Mouse (Mus musculus) ES-E14 (cell line): ENCODE data around the gene Fer. TPM values are rescaled to one million over a fixed set of nuclear protein-coding genes. Genes with fewer than 3 reads are reported as not detected.

Experiments
- DNase-seq: peaks from one replicate; pipeline ENCODE4 v3.0.0-alpha.2; 2013; ENCODE audit warnings: low read depth, low spot score
- H3K27ac ChIP-seq: 2 replicates; pipeline ENCODE4 v1.5.1; 2012; ENCODE audit warnings: low read depth, mild to moderate bottlenecking, low read length, moderate library complexity, mixed read lengths; ENCODE audit not compliant: poor library complexity, insufficient read depth, severe bottlenecking
- H3K36me3 ChIP-seq: 2 replicates; pipeline ENCODE4 v1.6.1; 2012; ENCODE audit warnings: mild to moderate bottlenecking, low read length, moderate library complexity, mixed read lengths; ENCODE audit not compliant: control insufficient read depth, poor library complexity, insufficient read depth, severe bottlenecking
- H3K4me1 ChIP-seq, 2 experiments: fragments of 150-350 bp in 1 of 2; sonication (generic) in 1 of 2; 2 replicates each; pipeline ENCODE4 v1.6.1; 2012; ENCODE audit warnings: low read length in 2 of 2, mild to moderate bottlenecking in 1 of 2, mixed read lengths in 1 of 2; ENCODE audit not compliant: control insufficient read depth in 2 of 2, insufficient read depth in 2 of 2, poor library complexity in 1 of 2
- H3K4me3 ChIP-seq, 2 experiments: fragments of 150-350 bp in 1 of 2; sonication (generic) in 1 of 2; 2 replicates each; pipeline ENCODE4 v1.5.1; 2012; ENCODE audit warnings: low read length in 2 of 2, low read depth in 1 of 2, mild to moderate bottlenecking in 1 of 2, mixed read lengths in 1 of 2; ENCODE audit not compliant: insufficient read depth in 1 of 2, poor library complexity in 1 of 2, severe bottlenecking in 1 of 2
- H3K9ac ChIP-seq: 2 replicates; pipeline ENCODE4 v1.6.1; 2012; ENCODE audit warnings: low read depth, mild to moderate bottlenecking, low read length, mixed read lengths; ENCODE audit not compliant: poor library complexity, insufficient read depth, severe bottlenecking
- H3K9me3 ChIP-seq: fragments of 150-350 bp; sonication (generic); 2 replicates; pipeline ENCODE4 v1.6.1; 2012; ENCODE audit warnings: low read depth, mild to moderate bottlenecking, low read length; ENCODE audit not compliant: control insufficient read depth, insufficient read depth
- CHD2 ChIP-seq: IDR thresholded peaks from 2 replicates; pipeline ENCODE4 v1.6.1; 2014; ENCODE audit warnings: mild to moderate bottlenecking, low read depth, low read length, inconsistent platforms
- HCFC1 ChIP-seq: IDR thresholded peaks from 2 replicates; pipeline ENCODE4 v1.6.1; 2012; ENCODE audit warnings: low read length, inconsistent platforms, borderline replicate concordance; ENCODE audit not compliant: insufficient read depth
- MAFK ChIP-seq: IDR thresholded peaks from 2 replicates; pipeline ENCODE4 v1.6.1; 2014; ENCODE audit warnings: mild to moderate bottlenecking, low read depth, low read length, inconsistent platforms; ENCODE audit not compliant: insufficient read depth
- ZC3H11A ChIP-seq: IDR thresholded peaks from 2 replicates; pipeline ENCODE4 v1.6.1; 2012; ENCODE audit warnings: low read depth, mild to moderate bottlenecking, inconsistent platforms, low read length, borderline replicate concordance
- ZNF384 ChIP-seq: IDR thresholded peaks from 2 replicates; pipeline ENCODE4 v1.6.1; 2012; ENCODE audit warnings: low read depth, low read length, inconsistent platforms
- in situ Hi-C, 2 experiments: fragments of 600-800 bp; cut with MboI; formaldehyde crosslinking; loops; one replicate each; pipeline ENCODE4 v1.15.1; 2025; ENCODE audit warnings: low sequenced_read_pairs in 2 of 2, inconsistent platforms in 1 of 2; ENCODE audit not compliant: unreplicated experiment in 2 of 2
- total RNA-seq: library from RNA; depleted of rRNA; stranded (reverse); fragments of 300-350 nt; gene quantifications from 2 replicates; pipeline ENCODE4 v1.2.3, GENCODE M21; 2012

Gene Fer
- total RNA-seq, 1 experiment, result 14.2 TPM

GRCm38 (mm10) chr17:63973806-63974205 is 110.9 kb downstream of the Fer start:
- no peak overlapping the region for H3K9ac ChIP-seq
- H3K9me3 ChIP-seq, result no peaks in the 10 kb centered on the region
- no peak for DNase-seq
- in situ Hi-C loops, result no loop called here
- no peak overlapping the region for H3K4me3 ChIP-seq
- TF ChIP-seq MAFK (no peak), ZC3H11A (no peak), ZNF384 (no peak), HCFC1 (no peak), CHD2 (no peak)
- no peaks in the 10 kb centered on the region for H3K36me3 ChIP-seq
- H3K4me1 ChIP-seq, result no peaks in the 10 kb centered on the region
- no peak overlapping the region for H3K27ac ChIP-seq

GRCm38 (mm10) chr17:63974253-63974652 is 111.4 kb downstream of the Fer start:
- Histone ChIP-seq H3K36me3 (no peaks in the 10 kb centered on the region), H3K9ac (no peak overlapping the region), H3K4me3 (no peak overlapping the region), H3K9me3 (no peaks in the 10 kb centered on the region), H3K4me1 (no peaks in the 10 kb centered on the region), H3K27ac (no peak overlapping the region)
- no peak for DNase-seq
- in situ Hi-C loops, result no loop called here
- no peak for TF ChIP-seq ZC3H11A
- no peak for TF ChIP-seq ZNF384
- no peak for TF ChIP-seq HCFC1

- no peak for DNase-seq
- in situ Hi-C loops, result no loop called here
- TF ChIP-seq ZNF384 (no peak), MAFK (no peak), ZC3H11A (no peak), HCFC1 (no peak), CHD2 (no peak)
Observed at GRCm38 (mm10) chr17:63978794-63979571, 116.1 kb downstream of the Fer start.

GRCm38 (mm10) chr17:63980167-63980566 is 117.3 kb downstream of the Fer start:
- no peak overlapping the region for H3K9ac ChIP-seq
- H3K4me3 ChIP-seq, result no peak overlapping the region
- DNase-seq, result no peak
- H3K27ac ChIP-seq, result no peak overlapping the region
- no peak for TF ChIP-seq MAFK
- no peak for TF ChIP-seq ZC3H11A
- no peak for TF ChIP-seq ZNF384
- no peak for TF ChIP-seq HCFC1
- no peak for TF ChIP-seq CHD2
- no peaks in the 10 kb centered on the region for H3K36me3 ChIP-seq
- no peaks in the 10 kb centered on the region for H3K4me1 ChIP-seq
- in situ Hi-C loops, result no loop called here
- H3K9me3 ChIP-seq, result no peaks in the 10 kb centered on the region

More at GRCm38 (mm10) chr17:63978794-63979571, 116.1 kb downstream of the Fer start:
- Histone ChIP-seq H3K9me3 (no peaks in the 10 kb centered on the region), H3K4me3 (no peak overlapping the region), H3K4me1 (no peaks in the 10 kb centered on the region), H3K36me3 (no peaks in the 10 kb centered on the region), H3K9ac (no peak overlapping the region), H3K27ac (no peak overlapping the region)
